Mouse (Mus musculus) neural tube, embryonic 11.5 days (tissue): ENCODE measurements around the gene Dync2li1. TPM values are rescaled to one million over a fixed set of nuclear protein-coding genes. Genes with fewer than 3 reads are reported as not detected.

Experiments
- ATAC-seq: fragments of 200-750 bp; cut with Nextera tagmentation; 2 replicates; pipeline ENCODE4 v1.8.0; 2017; ENCODE audit warnings: moderate number of reproducible peaks, mild to moderate bottlenecking, moderate TSS enrichment, moderate library complexity; ENCODE audit not compliant: insufficient read depth, low FRiP score, low TSS enrichment
- DNase-seq: peaks from one replicate; pipeline ENCODE4 v3.0.0-alpha.2; 2015; ENCODE audit warnings: low spot score
- H3K27ac ChIP-seq: fragments of 300-500 bp; sonication (generic); 2 replicates; pipeline ENCODE4 v1.5.1; 2014; ENCODE audit warnings: low read depth, mild to moderate bottlenecking, low read length
- H3K27me3 ChIP-seq: fragments of 300-500 bp; sonication (generic); 2 replicates; pipeline ENCODE4 v1.6.1; 2014; ENCODE audit warnings: mild to moderate bottlenecking, low read length, mixed read lengths; ENCODE audit not compliant: control insufficient read depth, insufficient read depth
- H3K36me3 ChIP-seq: fragments of 300-500 bp; sonication (generic); 2 replicates; pipeline ENCODE4 v1.6.1; 2014; ENCODE audit warnings: mild to moderate bottlenecking, low read length, moderate library complexity, mixed read lengths; ENCODE audit not compliant: control insufficient read depth, insufficient read depth
- H3K4me1 ChIP-seq: fragments of 300-500 bp; sonication (generic); 2 replicates; pipeline ENCODE4 v1.6.1; 2014; ENCODE audit warnings: low read length, mixed read lengths; ENCODE audit not compliant: control insufficient read depth, insufficient read depth
- H3K4me2 ChIP-seq: fragments of 300-500 bp; sonication (generic); 2 replicates; pipeline ENCODE4 v1.6.1; 2014; ENCODE audit warnings: low read depth, mild to moderate bottlenecking, moderate library complexity
- H3K4me3 ChIP-seq: fragments of 300-500 bp; sonication (generic); 2 replicates; pipeline ENCODE4 v1.5.1; 2014; ENCODE audit warnings: low read depth, low read length
- H3K9ac ChIP-seq: fragments of 300-500 bp; sonication (generic); 2 replicates; pipeline ENCODE4 v1.6.1; 2014; ENCODE audit warnings: mild to moderate bottlenecking, low read length
- H3K9me3 ChIP-seq: fragments of 300-500 bp; sonication (generic); 2 replicates; pipeline ENCODE4 v1.6.1; 2016; ENCODE audit warnings: low read length; ENCODE audit not compliant: control insufficient read depth
- WGBS: fragments of 180-500 bp; shearing (Covaris S2); extraction: QIAGEN DNeasy Blood & Tissue Kit; methylation state at CpG from one replicate; pipeline ENCODE4 v1.1.7; 2014; 5-methylcytosine and 5-hydroxymethylcytosine counted together
- polyA plus RNA-seq: library from polyadenylated mRNA; unstranded; fragments of >200 nt; fragmentation: Nextera tagmentation; extraction: Ambion mirVana; gene quantifications from 2 replicates; pipeline ENCODE4 v1.2.1, GENCODE M21; 2014

The Dync2li1 gene
- polyA plus RNA-seq, 1 experiment from 2014 or later = 29.6 TPM

DNA sequence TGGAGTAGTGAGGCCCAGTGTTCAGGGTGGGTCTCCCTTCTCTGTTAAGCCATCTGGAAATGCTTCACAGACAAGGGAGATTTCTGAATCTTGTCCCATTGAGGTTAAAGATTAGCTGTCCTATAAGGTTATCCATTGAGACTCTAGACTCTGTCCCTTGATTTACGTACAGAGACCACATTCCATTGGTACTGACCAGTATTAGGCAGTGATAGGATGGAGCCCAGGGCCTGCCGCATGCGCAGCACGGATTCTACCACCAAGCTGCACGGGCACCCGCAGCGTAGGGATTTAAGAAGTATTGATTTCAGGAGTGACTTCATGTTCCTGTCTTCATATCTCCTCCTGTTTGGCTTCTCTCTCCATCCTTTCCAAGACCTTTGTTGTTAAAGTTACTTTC is 36.2 kb upstream of the Dync2li1 start:
- ATAC-seq = no peak
- peaks cover 2% of the 10 kb centered on the region; the same call in 1 of the 2 replicates for H3K36me3 ChIP-seq
- no peak overlapping the region for H3K4me3 ChIP-seq

DNA sequence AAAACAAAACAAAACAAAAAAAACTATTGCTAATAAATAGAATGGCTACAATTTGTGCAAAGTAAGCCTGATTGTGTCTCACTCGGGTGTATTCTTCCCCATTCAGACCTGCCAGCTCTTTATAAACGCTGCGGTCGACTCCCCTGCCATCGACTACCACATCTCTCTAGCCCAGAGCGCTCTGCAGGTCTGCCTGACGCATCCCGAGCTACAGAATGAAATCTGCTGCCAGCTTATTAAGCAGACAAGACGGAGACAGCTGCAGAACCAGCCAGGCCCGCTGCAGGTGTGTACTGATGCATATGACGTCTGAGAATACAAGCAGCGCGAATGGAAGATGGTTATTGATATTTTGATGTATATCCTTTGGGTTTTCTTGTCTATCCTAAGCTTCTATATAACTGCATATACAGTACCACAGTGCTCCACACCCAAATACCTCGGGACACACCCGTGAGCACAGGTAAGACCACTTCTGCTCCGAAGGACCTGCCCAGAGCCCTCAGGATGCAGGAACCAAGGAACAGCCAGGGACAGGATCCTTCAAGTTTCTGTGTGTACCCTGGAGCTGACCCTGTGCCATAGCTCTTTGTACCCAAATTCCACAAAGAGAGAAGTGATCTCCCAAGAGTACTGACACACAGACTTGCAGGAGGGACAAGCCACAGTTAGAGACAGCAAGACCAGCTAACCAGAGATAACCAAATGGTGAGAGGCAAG is 34.7 kb upstream of the Dync2li1 start:
- 90% methylated on average over 16 of the region's 16 CpGs for WGBS
- no peaks in the 10 kb centered on the region for H3K4me1 ChIP-seq
- H3K4me2 ChIP-seq = no peak overlapping the region
- H3K9me3 ChIP-seq = no peaks in the 10 kb centered on the region
- no peak for ATAC-seq
- H3K27ac ChIP-seq = no peak overlapping the region
- peaks cover 2% of the 10 kb centered on the region; the same call in 1 of the 2 replicates for H3K36me3 ChIP-seq
- no peak overlapping the region for H3K4me3 ChIP-seq
- DNase-seq = no peak
- H3K27me3 ChIP-seq = no peaks in the 10 kb centered on the region
- no peak overlapping the region for H3K9ac ChIP-seq

More for the DNA sequence above, 36.2 kb upstream of the Dync2li1 start:
- H3K27ac ChIP-seq = no peak overlapping the region
- no peaks in the 10 kb centered on the region for H3K4me1 ChIP-seq
- no peak for DNase-seq
- no peaks in the 10 kb centered on the region for H3K27me3 ChIP-seq
- no peaks in the 10 kb centered on the region for H3K9me3 ChIP-seq
- 93% methylated on average over 7 of the region's 7 CpGs for whole genome bisulfite sequencing
- H3K4me2 ChIP-seq = no peak overlapping the region
- no peak overlapping the region for H3K9ac ChIP-seq

DNA sequence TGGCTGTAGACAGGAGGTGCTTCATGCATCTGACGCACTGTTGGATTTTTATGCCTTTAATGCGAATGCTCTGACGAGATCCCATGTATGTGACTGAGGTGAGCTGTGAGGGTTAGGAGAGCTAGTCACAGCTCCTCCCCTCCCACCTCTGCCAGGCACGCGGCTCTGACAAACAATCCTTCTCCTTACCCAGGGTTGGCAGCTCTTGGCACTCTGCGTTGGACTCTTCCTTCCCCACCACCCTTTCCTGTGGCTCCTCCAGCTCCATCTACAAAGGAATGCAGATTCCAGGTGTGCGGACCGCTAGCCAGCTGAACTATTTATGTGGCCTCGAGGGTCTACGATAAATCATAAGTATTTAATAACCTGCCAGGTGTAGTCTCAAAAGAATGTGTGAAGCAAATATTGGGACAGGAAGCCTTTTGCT is 30.3 kb upstream of the Dync2li1 start:
- H3K36me3 ChIP-seq = peaks cover 2% of the 10 kb centered on the region; the same call in 1 of the 2 replicates
- H3K4me1 ChIP-seq = no peaks in the 10 kb centered on the region
- H3K9ac ChIP-seq = no peak overlapping the region
- H3K4me2 ChIP-seq = no peak overlapping the region
- H3K4me3 ChIP-seq = no peak overlapping the region
- WGBS = 53% methylated on average over 10 of the region's 10 CpGs
- H3K27ac ChIP-seq = no peak overlapping the region
- DNase-seq = no peak
- H3K9me3 ChIP-seq = no peaks in the 10 kb centered on the region
- no peak for ATAC-seq
- H3K27me3 ChIP-seq = no peaks in the 10 kb centered on the region

DNA sequence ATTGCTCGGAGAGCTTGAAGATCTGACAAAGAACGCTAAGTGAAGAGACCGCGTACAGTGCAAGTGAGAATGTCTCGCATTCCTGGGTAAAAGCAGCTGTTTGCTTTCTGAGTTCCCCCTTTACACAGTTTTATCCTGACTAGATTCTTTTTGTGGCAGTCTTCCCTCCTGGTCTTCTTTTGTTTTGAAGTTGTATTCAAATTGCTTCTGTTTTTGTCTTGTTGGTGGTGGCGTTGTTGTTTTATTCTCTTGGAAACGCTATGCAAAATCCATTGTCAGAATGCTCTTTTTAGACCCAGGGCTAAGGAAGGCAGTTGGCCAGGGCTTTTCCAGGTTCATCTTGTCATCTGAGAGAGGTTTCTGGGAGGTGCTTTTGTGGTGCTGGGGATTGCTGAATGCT is 29.8 kb upstream of the Dync2li1 start:
- DNase-seq (no peak), ATAC-seq (no peak)
- H3K4me3 ChIP-seq = no peak overlapping the region
- no peak overlapping the region for H3K4me2 ChIP-seq
- no peak overlapping the region for H3K27ac ChIP-seq
- H3K9me3 ChIP-seq = no peaks in the 10 kb centered on the region
- no peak overlapping the region for H3K9ac ChIP-seq
- WGBS = 54% methylated on average over 7 of the region's 7 CpGs
- H3K36me3 ChIP-seq = peaks cover 2% of the 10 kb centered on the region; the same call in 1 of the 2 replicates
- H3K4me1 ChIP-seq = no peaks in the 10 kb centered on the region
- H3K27me3 ChIP-seq = no peaks in the 10 kb centered on the region

DNA sequence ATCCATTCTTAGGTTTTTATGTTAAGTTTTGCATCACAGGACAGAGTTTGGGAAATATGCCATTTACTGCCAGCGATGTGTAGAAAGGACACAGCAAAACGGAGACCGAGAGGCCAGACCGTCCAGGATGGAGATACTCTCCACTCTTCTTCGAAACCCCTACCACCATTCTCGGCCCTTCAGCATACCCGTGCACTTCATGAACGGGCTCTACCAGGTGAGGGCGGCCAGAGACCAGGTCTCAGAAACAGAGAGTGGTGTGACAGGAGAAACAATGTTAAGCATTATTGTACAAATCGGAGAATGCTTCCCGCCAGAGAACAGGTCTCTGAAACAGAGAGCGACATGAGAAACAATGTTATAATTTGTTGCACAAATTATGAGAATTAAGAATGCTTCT is 28.4 kb upstream of the Dync2li1 start:
- ATAC-seq (no peak), DNase-seq (no peak)
- Histone ChIP-seq H3K4me2 (no peak overlapping the region), H3K9ac (no peak overlapping the region), H3K27me3 (no peaks in the 10 kb centered on the region), H3K27ac (no peak overlapping the region), H3K4me1 (no peaks in the 10 kb centered on the region), H3K9me3 (no peaks in the 10 kb centered on the region), H3K4me3 (no peak overlapping the region), H3K36me3 (no peaks in the 10 kb centered on the region)
- 94% methylated on average over 12 of the region's 12 CpGs for WGBS

DNA sequence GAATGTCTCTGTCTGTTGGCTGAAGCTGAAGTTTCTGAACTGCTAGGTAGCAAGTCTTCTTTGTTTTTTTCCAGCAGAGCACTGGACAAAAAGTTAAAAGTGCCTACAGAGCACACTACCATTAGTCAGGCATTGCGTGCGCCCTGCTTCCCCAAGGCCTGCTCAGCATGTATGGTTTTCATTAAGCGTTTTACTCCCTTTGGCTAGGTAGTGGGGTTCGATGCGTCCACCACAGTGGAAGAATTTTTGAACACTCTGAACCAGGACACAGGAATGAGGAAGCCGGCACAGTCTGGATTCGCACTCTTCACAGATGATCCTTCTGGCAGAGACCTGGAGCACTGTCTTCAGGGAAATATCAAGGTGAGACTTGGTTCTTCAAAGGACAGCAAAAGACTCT is 27.4 kb upstream of the Dync2li1 start:
- 86% methylated on average over 7 of the region's 7 CpGs for WGBS
- Histone ChIP-seq H3K36me3 (no peaks in the 10 kb centered on the region), H3K9me3 (no peaks in the 10 kb centered on the region), H3K4me2 (no peak overlapping the region), H3K27ac (no peak overlapping the region), H3K4me3 (no peak overlapping the region), H3K9ac (no peak overlapping the region), H3K27me3 (no peaks in the 10 kb centered on the region), H3K4me1 (no peaks in the 10 kb centered on the region)
- no peak for DNase-seq
- no peak for ATAC-seq

DNA sequence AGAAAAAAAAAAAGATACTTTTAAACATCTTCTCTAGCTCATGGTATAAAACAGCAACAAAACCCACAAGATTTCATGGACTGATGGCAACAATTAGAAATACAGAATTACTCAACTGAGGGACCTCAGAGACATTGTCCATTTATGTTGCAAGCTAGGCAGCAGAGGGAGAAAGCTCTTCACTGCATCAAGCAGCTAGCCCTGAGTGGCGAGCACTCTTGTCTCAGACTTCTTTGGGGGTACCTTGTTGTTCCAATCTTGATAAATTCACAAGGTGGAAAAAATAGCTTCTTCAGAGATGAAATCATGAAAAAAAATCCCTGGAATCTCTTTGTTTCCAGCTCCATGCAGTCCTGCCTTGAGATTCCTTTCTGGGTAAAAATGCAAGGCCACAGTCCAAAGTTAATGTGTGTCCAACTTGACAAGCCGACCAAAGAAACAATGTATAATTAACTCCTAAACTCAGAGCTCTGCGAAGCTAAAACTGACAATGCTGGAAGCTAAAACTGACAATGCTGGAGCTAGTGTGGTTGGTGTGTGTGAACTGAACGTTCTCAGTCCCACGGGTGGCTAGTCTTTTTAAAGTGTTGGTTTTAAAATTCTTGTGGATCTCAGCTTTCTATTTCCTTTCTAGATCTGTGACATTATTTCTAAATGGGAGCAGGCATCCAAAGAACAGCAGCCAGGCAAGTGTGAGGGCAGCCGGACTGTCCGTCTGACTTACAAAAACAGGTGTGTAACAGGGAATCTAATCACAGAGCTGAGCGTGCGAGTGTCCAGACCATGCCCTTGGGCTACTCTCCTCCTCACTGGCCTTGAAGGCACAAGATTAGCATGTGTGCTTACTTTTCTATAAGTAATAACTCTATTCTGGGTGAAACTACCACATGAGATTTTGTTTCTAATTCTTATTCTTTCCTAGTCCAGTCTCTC is 26.0 kb upstream of the Dync2li1 start:
- Histone ChIP-seq H3K4me1 (no peaks in the 10 kb centered on the region), H3K4me2 (no peak overlapping the region), H3K27ac (no peak overlapping the region), H3K4me3 (no peak overlapping the region), H3K9ac (no peak overlapping the region), H3K9me3 (no peaks in the 10 kb centered on the region), H3K27me3 (no peaks in the 10 kb centered on the region), H3K36me3 (no peaks in the 10 kb centered on the region)
- ATAC-seq (no peak), DNase-seq (no peak)
- WGBS = 77% methylated on average over 9 of the region's 9 CpGs

DNA sequence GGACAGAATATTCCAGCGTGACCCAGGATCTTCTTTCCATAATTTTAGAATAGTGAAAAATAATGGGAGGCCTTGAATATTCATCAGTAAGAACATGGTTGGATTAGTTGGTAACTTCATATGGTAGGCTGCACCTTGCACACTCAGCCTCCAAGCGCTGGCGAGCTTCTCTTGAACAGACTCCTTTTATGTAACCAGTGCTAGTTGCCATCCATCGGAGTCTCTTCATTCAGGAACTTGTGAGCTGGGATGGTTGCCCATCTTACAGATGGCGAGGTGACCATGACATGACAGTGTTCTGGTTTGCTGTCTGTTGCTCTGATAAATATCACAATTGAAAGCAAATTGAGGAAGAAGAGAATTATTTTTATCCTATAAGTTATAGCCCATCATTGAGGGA is 24.5 kb upstream of the Dync2li1 start:
- H3K4me2 ChIP-seq = no peak overlapping the region
- WGBS = 96% methylated on average over 5 of the region's 5 CpGs
- H3K4me1 ChIP-seq = no peaks in the 10 kb centered on the region
- no peak for ATAC-seq
- H3K9ac ChIP-seq = no peak overlapping the region
- no peaks in the 10 kb centered on the region for H3K9me3 ChIP-seq
- H3K36me3 ChIP-seq = no peaks in the 10 kb centered on the region
- no peak overlapping the region for H3K4me3 ChIP-seq
- no peak for DNase-seq
- H3K27me3 ChIP-seq = no peaks in the 10 kb centered on the region
- no peak overlapping the region for H3K27ac ChIP-seq
